Mouse (Mus musculus) left cerebral cortex, postnatal 36 days (tissue): ENCODE measurements around the gene Derl2. TPM values are rescaled to one million over a fixed set of nuclear protein-coding genes. Genes with fewer than 3 reads are reported as not detected.
A peak's percentile ranks its signal among the peaks of the same experiment; 100 is the strongest.

ENCODE experiments used
- DNase-seq, 2 experiments: peaks; one replicate each; pipeline ENCODE4 v3.0.0; 2021 to 2022; ENCODE audit warnings: low spot score in 2 of 2, mixed read lengths in 1 of 2
- intact Hi-C: fragments of 180-260 bp; cut with DNase I; formaldehyde crosslinking; loops from one replicate; pipeline ENCODE4 v1.15.1; 2025
- total RNA-seq, 2 experiments: library from RNA; stranded (reverse); gene quantifications; 2 replicates each; pipeline ENCODE4 v1.2.3; 2021

Gene Derl2
- 10 to 100 TPM; 19.8 to 25.5 TPM for total RNA-seq

- intact Hi-C loops = loop anchor here (1.0 kb wide), 1 partner anchor 15 kb away; the partner anchor contains the start of gene Dhx33
- peak; percentile 99 for DNase-seq
These were observed at the start of gene Derl2, which contains the start of gene Mis12 for GRCm38 (mm10) chr11:71019201-71020068. TSS of gene Derl2 (minus strand) at chr11:71019841. TSS of gene Mis12 (plus strand) at chr11:71019611.

GRCm38 (mm10) chr11:71052554-71052953 lies 32.9 kb upstream of the Derl2 start:
- no peak for DNase-seq
- intact Hi-C loops = loop anchor here (10.0 kb wide), 1 partner anchor 48 kb away; the partner anchor contains the start of gene Dhx33

- DNase-seq = no peak
- intact Hi-C loops = no loop called here
These were observed 20.1 kb upstream of the Derl2 start for GRCm38 (mm10) chr11:71039526-71040298.

- peak; percentile 67 to 74 for DNase-seq
- intact Hi-C loops = no loop called here
These were observed 13.6 kb upstream of the Derl2 start, which contains the start of gene 6330403K07Rik for GRCm38 (mm10) chr11:71033163-71033761. TSS of gene 6330403K07Rik (minus strand) at chr11:71033513.

GRCm38 (mm10) chr11:71032491-71033162 lies 13.0 kb upstream of the Derl2 start:
- intact Hi-C loops = no loop called here
- peak; percentile 53 to 55 for DNase-seq

GRCm38 (mm10) chr11:71032070-71032469 lies 12.4 kb upstream of the Derl2 start:
- DNase-seq = no peak
- intact Hi-C loops = no loop called here

GRCm38 (mm10) chr11:71029403-71030118 lies 9.9 kb upstream of the Derl2 start:
- no peak for DNase-seq
- intact Hi-C loops = no loop called here

- DNase-seq = no peak
- intact Hi-C loops = no loop called here
These were observed 8.6 kb upstream of the Derl2 start for GRCm38 (mm10) chr11:71028280-71028679.

- intact Hi-C loops = loop anchor here (1.0 kb wide), 1 partner anchor 14 kb away; the partner anchor contains the start of gene Dhx33
- DNase-seq = no peak
These were observed 1.0 kb downstream of the Derl2 start for GRCm38 (mm10) chr11:71018416-71019200.

GRCm38 (mm10) chr11:71017051-71017450 lies 2.6 kb downstream of the Derl2 start:
- intact Hi-C loops = no loop called here
- no peak for DNase-seq

- no peak for DNase-seq
- intact Hi-C loops = no loop called here
These were observed 6.9 kb downstream of the Derl2 start for GRCm38 (mm10) chr11:71012743-71013142.

GRCm38 (mm10) chr11:71008321-71008720 lies 11.3 kb downstream of the Derl2 start:
- DNase-seq = no peak
- intact Hi-C loops = loop anchor here (10.0 kb wide), 1 partner anchor 46 kb away; no protein-coding TSS in a partner anchor

GRCm38 (mm10) chr11:71007831-71008230 lies 11.8 kb downstream of the Derl2 start:
- no peak for DNase-seq
- intact Hi-C loops = loop anchor here (10.0 kb wide), 1 partner anchor 47 kb away; no protein-coding TSS in a partner anchor

GRCm38 (mm10) chr11:71007026-71007425 lies 12.6 kb downstream of the Derl2 start:
- intact Hi-C loops = loop anchor here (10.0 kb wide), 1 partner anchor 48 kb away; no protein-coding TSS in a partner anchor
- no peak for DNase-seq

- no peak for DNase-seq
- intact Hi-C loops = loop anchor here (10.0 kb wide), 1 partner anchor 50 kb away; no protein-coding TSS in a partner anchor
These were observed 14.6 kb downstream of the Derl2 start for GRCm38 (mm10) chr11:71005046-71005445.

- intact Hi-C loops = loop anchor here (1.0 to 10.0 kb wide), 2 partner anchors 15 to 50 kb away; partner anchors contain the start of genes Derl2 and Mis12
- peak; percentile 97 to 98 for DNase-seq
These were observed 15.3 kb downstream of the Derl2 start, which contains the start of gene Dhx33 for GRCm38 (mm10) chr11:71004316-71004773. TSS of gene Dhx33 (minus strand) at chr11:71004437.

- intact Hi-C loops = loop anchor here (1.0 to 10.0 kb wide), 2 partner anchors 16 to 51 kb away; partner anchors contain the start of genes Derl2 and Mis12
- no peak for DNase-seq
These were observed 15.9 kb downstream of the Derl2 start for GRCm38 (mm10) chr11:71003611-71004315.
